Mouse (Mus musculus) embryonic facial prominence, embryonic 15.5 days (tissue): ENCODE data around the gene Coq6. TPM values are rescaled to one million over a fixed set of nuclear protein-coding genes. Genes with fewer than 3 reads are reported as not detected.
A peak's percentile ranks its signal among the peaks of the same experiment; 100 is the strongest.
"Not testable (repeated sequence)": the region's sequence is repeated elsewhere in the genome, so short reads cannot be mapped to it uniquely, and the experiment has no call there.

ENCODE experiments used
- ATAC-seq: fragments of 200-750 bp; cut with Nextera tagmentation; 2 replicates; pipeline ENCODE4 v1.8.0; 2017; ENCODE audit warnings: low read depth, moderate TSS enrichment; ENCODE audit not compliant: insufficient number of reproducible peaks, low FRiP score, low TSS enrichment
- H3K27ac ChIP-seq: fragments of 300-500 bp; sonication (generic); replicated peaks from 2 replicates; pipeline ENCODE4 v1.5.1; 2015; ENCODE audit warnings: mild to moderate bottlenecking, inconsistent platforms
- H3K27me3 ChIP-seq: fragments of 300-500 bp; sonication (generic); 2 replicates; pipeline ENCODE4 v1.6.1; 2015; ENCODE audit warnings: inconsistent platforms
- H3K36me3 ChIP-seq: fragments of 300-500 bp; sonication (generic); 2 replicates; pipeline ENCODE4 v1.6.1; 2015; ENCODE audit warnings: mild to moderate bottlenecking, inconsistent platforms
- H3K4me1 ChIP-seq: fragments of 300-500 bp; sonication (generic); 2 replicates; pipeline ENCODE4 v1.6.1; 2015; ENCODE audit warnings: inconsistent platforms
- H3K4me2 ChIP-seq: fragments of 300-500 bp; sonication (generic); replicated peaks from 2 replicates; pipeline ENCODE4 v1.6.1; 2015; ENCODE audit warnings: mild to moderate bottlenecking, inconsistent platforms
- H3K4me3 ChIP-seq: fragments of 300-500 bp; sonication (generic); replicated peaks from 2 replicates; pipeline ENCODE4 v1.5.1; 2015; ENCODE audit warnings: mild to moderate bottlenecking, inconsistent platforms
- H3K9ac ChIP-seq: fragments of 300-500 bp; sonication (generic); 2 replicates; pipeline ENCODE4 v1.6.1; 2015; ENCODE audit warnings: inconsistent platforms
- H3K9me3 ChIP-seq: fragments of 300-500 bp; sonication (generic); replicated peaks from 2 replicates; pipeline ENCODE4 v1.6.1; 2016; ENCODE audit warnings: inconsistent platforms
- WGBS: fragments of 180-500 bp; shearing (Covaris S2); methylation state at CpG from one replicate; pipeline ENCODE4 v1.1.7; 2015; 5-methylcytosine and 5-hydroxymethylcytosine counted together
- polyA plus RNA-seq: library from polyadenylated mRNA; unstranded; fragments of >200 nt; fragmentation: Nextera tagmentation; extraction: Ambion mirVana; gene quantifications from 2 replicates; pipeline ENCODE4 v1.2.1, GENCODE M21; 2015

The Coq6 gene
- 41.4 and 42.6 TPM in 2 replicates for polyA plus RNA-seq

DNA sequence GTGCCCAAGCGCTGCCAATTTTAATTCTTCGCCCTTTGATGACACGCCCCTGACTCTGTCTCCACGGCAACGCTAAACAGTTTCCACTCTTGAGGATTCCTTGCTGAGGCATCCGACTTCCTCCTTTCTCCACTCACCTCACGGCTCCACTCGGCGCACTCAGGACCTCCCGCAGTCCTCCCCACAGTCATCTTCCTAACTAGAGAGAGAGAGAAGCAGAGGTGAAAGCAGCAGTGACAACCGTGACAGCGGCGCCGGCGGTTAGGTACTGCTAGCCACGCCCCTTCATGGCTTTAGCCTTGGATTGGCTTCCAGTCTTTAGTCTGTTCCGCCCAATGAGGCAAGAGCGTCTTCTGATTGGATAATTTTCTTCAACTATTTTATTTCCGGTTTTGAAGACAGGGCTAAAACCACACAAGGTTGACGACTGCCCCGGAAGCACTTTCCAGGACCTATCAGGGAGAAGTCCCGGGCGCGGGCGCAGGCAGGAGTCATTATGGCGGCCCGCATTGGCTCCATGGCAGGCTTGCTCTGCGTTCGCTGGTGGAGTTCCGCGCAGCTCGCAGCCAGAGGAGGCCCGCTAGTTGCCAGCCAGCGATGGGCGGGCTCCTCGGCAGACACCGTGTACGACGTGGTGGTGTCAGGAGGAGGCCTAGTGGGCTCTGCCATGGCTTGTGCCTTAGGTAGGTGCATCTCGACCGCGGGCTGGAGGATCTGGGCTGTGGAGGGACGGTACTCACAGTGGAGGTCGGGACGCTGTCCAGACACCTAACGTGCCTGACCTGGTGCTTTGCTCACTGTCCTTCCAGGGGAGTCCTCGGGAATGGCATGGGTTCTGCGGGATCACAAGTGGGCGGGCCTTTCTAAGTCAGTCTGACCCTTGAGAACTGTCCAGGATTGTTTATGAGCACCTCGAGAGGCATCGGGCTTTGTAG is at the start of gene Coq6, which contains the start of gene Fam161b:
Gene Coq6, plus strand, starts transcription at position 103 of the 935 bp plus-strand sequence.
Gene Fam161b, minus strand, starts transcription at position 279 of the 935 bp plus-strand sequence.
- Histone ChIP-seq H3K27me3 (no peaks in the 10 kb centered on the region), H3K27ac (peak within 1 kb of the TSS; percentile 63), H3K4me3 (peak within 1 kb of the TSS; percentile 100), H3K9ac (peak within 1 kb of the TSS; percentile 85), H3K4me2 (peak within 1 kb of the TSS; percentile 78), H3K4me1 (peaks cover 13% of the 10 kb centered on the region), H3K36me3 (peaks cover 6% of the 10 kb centered on the region), H3K9me3 (no peaks in the 10 kb centered on the region)
- WGBS: under 1% methylated on average over 51 of the region's 51 CpGs
- ATAC-seq: peak; percentile 97

DNA sequence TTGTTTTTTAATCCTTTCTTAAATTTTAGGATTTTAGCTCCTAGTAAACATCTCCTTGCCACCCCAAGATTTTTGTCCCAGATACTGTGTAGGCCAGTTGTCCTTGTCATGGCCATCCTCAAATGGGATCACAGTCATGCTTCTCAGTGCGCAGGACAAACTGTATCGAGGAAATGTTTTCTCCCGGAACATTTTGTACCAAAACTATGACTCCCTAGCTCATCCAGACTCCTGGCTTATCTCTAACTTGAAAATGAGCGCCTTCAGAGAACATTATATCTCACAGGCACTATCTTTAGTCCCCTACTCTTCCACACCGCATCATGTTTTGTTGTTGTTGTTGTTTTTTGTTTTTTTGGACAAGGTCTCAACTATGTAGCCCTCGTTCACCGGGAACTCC is 45.5 kb upstream of the Coq6 start:
- Histone ChIP-seq H3K36me3 (no peaks in the 10 kb centered on the region), H3K4me3 (peak overlapping the region; percentile 99), H3K27ac (peak overlapping the region; percentile 98), H3K27me3 (no peaks in the 10 kb centered on the region), H3K4me2 (peak overlapping the region; percentile 68), H3K4me1 (peaks cover 19% of the 10 kb centered on the region), H3K9me3 (no peaks in the 10 kb centered on the region), H3K9ac (peak overlapping the region; percentile 91; the same call in 1 of the 2 replicates)
- 30% methylated on average over 7 of the region's 7 CpGs for WGBS
- no peak for ATAC-seq

DNA sequence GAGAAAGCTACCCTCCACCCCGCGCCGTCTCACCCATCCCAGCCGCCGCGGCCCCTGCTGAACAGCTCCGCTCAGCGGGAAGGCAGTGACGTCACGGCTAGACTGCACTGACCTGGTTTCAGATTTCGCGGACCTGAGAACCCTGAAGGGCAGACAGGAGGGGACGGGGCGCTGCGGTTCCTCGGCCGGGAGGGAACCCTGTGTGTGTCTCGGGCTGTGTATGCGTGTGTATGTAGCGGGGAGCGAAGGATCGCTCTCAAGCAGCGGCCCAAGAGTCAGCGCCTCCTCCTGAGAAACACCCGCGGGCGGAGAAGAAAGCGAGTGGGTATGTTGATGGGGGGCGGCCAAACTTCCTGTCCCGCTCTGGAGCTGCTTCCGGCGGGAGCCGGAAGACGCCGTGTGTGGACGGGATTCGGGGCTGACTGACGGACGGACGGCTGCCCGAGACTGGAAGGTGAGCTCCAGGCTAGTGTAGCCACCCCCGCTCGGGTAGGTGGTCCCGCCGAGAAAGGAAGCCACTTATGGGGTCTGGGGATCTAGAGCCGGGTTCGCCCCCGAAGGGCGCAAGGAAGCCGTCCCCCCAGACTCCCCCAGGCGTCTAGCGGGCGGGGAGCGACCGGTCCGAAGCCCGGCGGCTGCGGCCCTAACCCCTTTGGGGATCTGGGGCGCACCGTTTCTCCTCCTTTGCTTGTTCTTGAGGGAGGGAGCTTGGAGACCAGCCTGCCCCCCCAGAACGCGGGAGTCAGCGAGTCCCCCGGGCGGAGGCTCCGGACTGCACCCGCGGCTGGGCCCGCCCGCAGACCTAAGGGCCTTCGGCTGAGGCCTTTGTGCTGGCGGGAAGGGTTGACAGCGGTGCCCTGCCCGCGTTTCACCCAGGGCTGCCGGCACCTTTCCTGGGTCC is 44.5 kb upstream of the Coq6 start, which contains the start of gene Zfp410:
Gene Zfp410, plus strand, starts transcription at position 132 of the 901 bp plus-strand sequence.
- H3K27ac ChIP-seq: peak within 1 kb of the TSS; percentile 98
- peak; percentile 95 for ATAC-seq
- H3K4me3 ChIP-seq: peak within 1 kb of the TSS; percentile 99
- under 1% methylated on average over 76 of the region's 77 CpGs for WGBS
- peak within 1 kb of the TSS; percentile 91 for H3K9ac ChIP-seq
- H3K36me3 ChIP-seq: no peaks in the 10 kb centered on the region
- no peaks in the 10 kb centered on the region for H3K9me3 ChIP-seq
- H3K27me3 ChIP-seq: no peaks in the 10 kb centered on the region
- H3K4me2 ChIP-seq: peak within 1 kb of the TSS; percentile 68
- H3K4me1 ChIP-seq: peaks cover 19% of the 10 kb centered on the region

DNA sequence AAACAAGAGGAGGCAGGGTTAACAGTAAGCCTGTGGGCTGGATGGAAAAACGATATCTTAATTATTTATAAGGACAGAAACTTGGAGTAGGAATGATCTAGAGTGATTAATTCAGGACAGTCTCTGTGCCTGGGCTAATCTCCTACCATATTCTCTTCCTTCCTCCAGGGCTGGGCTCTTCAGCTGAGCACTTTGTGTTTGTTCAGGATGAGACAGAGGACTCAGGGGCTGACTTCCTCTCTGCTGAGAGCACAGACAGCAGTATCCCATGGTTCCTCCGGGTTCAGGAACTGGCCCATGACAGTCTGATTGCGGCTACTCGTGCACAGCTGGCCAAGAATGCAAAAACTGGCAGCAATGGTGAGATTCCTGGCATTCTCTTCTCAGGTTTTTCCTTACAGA is 34.3 kb upstream of the Coq6 start:
- H3K9ac ChIP-seq: no peak overlapping the region
- no peaks in the 10 kb centered on the region for H3K9me3 ChIP-seq
- H3K36me3 ChIP-seq: peaks cover 51% of the 10 kb centered on the region
- no peak overlapping the region for H3K4me2 ChIP-seq
- no peak overlapping the region for H3K4me3 ChIP-seq
- no peak overlapping the region for H3K27ac ChIP-seq
- 70% methylated on average over 4 of the region's 4 CpGs for WGBS
- no peak for ATAC-seq
- no peaks in the 10 kb centered on the region for H3K4me1 ChIP-seq
- H3K27me3 ChIP-seq: no peaks in the 10 kb centered on the region

DNA sequence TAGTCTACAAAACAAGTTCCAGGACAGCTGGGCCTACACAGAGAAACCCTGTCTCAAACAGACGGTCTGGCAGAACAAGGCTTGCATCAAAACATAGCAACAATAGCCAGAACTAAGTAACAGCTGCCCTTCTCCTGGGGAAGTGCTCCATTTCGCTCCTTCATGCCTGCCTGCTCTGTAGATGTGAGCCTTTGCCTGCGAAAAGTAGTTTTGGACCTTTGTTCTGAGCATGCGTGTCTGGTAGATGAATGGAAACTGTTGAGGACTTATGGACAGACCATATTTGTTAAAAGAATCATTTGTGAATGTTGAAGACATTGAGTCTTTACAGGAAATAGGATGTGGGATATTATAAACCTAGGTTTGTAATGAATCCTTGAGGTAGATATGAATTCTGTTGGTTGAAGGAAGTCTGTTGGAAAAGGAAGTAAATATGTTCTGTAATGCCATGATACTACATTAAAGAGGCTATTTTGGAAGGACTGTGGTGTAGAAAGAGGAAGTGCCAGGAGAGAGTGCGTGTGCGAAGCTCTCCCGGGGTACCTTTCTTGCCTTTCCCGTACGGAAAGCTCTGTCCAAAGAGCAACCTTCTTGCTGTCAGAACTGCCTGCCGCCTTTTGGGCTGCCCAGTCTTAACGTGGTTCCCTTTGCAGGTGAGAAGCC is 24.4 kb upstream of the Coq6 start:
- H3K36me3 ChIP-seq: peaks cover 81% of the 10 kb centered on the region
- no peak overlapping the region for H3K9ac ChIP-seq
- no peak overlapping the region for H3K27ac ChIP-seq
- 88% methylated on average over 11 of the region's 11 CpGs for WGBS
- no peaks in the 10 kb centered on the region for H3K4me1 ChIP-seq
- H3K4me2 ChIP-seq: no peak overlapping the region
- H3K9me3 ChIP-seq: no peaks in the 10 kb centered on the region
- no peak for ATAC-seq
- H3K27me3 ChIP-seq: no peaks in the 10 kb centered on the region
- no peak overlapping the region for H3K4me3 ChIP-seq

DNA sequence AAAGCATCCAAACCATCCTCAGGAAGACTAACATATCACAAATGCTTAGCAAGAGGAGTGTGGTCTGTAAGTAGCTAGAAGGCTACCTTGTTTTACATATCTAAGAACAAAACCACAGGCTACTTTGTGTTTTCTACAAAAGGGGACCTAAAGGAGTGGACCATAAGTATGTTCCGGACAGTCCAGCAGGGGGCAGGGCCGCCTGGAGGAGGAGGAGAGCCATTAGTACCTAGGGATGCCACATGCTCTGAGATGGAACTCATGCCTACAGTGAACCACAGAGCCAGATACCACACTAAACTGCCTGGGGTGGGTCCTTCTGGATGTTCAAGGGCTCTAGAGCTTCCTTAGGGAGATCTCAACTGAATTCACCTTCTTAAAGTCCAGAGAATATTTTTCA is 14.3 kb upstream of the Coq6 start:
- peaks cover 35% of the 10 kb centered on the region for H3K36me3 ChIP-seq
- ATAC-seq: no peak
- H3K4me3 ChIP-seq: no peak overlapping the region
- no peaks in the 10 kb centered on the region for H3K27me3 ChIP-seq
- H3K9ac ChIP-seq: no peak overlapping the region
- no peak overlapping the region for H3K4me2 ChIP-seq
- no peaks in the 10 kb centered on the region for H3K9me3 ChIP-seq
- 0 out of 2 replicates have a peak, but pooled peaks cover 4% of the 10 kb centered on the region for H3K4me1 ChIP-seq
- no peak overlapping the region for H3K27ac ChIP-seq
- WGBS: 52% methylated on average over 2 of the region's 2 CpGs

DNA sequence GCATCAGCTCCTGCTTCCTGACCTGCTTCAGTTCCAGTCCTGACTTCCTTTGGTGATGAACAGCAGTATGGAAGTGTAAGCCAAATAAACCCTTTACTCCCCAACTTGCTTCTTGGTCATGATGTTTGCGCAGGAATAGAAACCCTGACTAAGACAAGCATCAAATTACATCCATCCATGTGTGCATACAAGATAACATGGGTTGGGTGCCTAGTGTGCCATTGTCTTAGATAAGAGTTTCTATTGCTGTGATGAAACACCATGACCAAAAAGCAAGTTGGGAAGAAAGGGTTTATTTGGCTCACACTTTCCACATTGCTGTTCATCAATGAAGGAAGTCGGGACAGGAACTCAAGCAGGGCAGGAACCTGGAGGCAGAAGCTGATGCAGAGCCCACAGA is 2.8 kb upstream of the Coq6 start:
- 84% methylated on average over 2 of the region's 2 CpGs for WGBS
- H3K9ac ChIP-seq, H3K4me2 ChIP-seq, ATAC-seq, H3K4me3 ChIP-seq, H3K27ac ChIP-seq, H3K27me3 ChIP-seq, H3K9me3 ChIP-seq: not testable (repeated sequence)
- peaks cover 13% of the 10 kb centered on the region for H3K4me1 ChIP-seq
- peaks cover 12% of the 10 kb centered on the region; the same call in 1 of the 2 replicates for H3K36me3 ChIP-seq

DNA sequence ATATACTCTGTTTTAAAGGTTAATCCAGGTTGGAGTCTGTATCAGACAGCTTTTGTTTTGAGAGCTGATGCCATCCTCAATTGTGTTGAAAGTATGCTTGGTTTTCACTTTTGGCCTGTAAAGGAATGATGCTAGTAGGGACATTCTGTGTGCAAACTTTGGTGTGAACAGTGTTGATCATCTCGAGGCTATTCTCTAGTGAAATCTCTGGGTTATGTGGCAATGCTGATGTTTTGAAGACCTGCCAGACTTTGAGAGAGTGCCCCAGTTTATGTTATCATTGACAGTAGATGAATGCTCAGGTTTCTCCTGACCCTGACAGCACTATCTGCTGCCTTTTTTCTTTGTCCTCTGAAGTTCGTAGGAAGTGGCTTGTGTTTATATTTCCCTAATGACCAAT is 1.4 kb downstream of the Coq6 start:
- WGBS: 72% methylated on average over 2 of the region's 2 CpGs
- no peak for ATAC-seq
- H3K4me3 ChIP-seq: peak overlapping the region; percentile 100
- H3K27ac ChIP-seq: no peak overlapping the region
- H3K36me3 ChIP-seq: peaks cover 10% of the 10 kb centered on the region
- H3K4me1 ChIP-seq: peaks cover 13% of the 10 kb centered on the region
- no peaks in the 10 kb centered on the region for H3K27me3 ChIP-seq
- H3K9ac ChIP-seq: no peak overlapping the region
- H3K4me2 ChIP-seq: peak overlapping the region; percentile 78
- H3K9me3 ChIP-seq: no peaks in the 10 kb centered on the region

DNA sequence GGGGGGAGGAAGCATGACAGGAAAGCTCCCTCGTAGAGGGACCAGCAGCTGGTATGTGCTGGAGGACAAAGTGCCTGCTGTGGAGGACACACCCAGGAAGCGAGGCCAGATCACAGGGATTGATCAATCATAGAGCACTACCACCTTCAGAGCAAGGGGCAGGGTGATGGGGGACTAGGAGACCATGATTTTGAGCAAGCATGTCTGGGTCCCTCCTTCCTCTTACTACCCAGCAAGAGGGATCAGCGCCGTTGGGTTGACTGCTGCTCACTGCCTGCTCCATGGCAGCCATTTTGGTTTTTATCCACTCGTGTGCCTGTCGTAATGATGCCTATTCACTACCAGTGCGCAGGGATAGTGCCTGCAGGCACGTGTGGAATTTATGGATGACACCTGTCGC is 2.8 kb downstream of the Coq6 start:
- H3K36me3 ChIP-seq: peaks cover 25% of the 10 kb centered on the region
- no peak overlapping the region for H3K4me2 ChIP-seq
- H3K9ac ChIP-seq: no peak overlapping the region
- WGBS: 82% methylated on average over 9 of the region's 9 CpGs
- no peak overlapping the region for H3K4me3 ChIP-seq
- no peaks in the 10 kb centered on the region for H3K27me3 ChIP-seq
- H3K27ac ChIP-seq: no peak overlapping the region
- peaks cover 13% of the 10 kb centered on the region for H3K4me1 ChIP-seq
- H3K9me3 ChIP-seq: no peaks in the 10 kb centered on the region
- ATAC-seq: no peak

DNA sequence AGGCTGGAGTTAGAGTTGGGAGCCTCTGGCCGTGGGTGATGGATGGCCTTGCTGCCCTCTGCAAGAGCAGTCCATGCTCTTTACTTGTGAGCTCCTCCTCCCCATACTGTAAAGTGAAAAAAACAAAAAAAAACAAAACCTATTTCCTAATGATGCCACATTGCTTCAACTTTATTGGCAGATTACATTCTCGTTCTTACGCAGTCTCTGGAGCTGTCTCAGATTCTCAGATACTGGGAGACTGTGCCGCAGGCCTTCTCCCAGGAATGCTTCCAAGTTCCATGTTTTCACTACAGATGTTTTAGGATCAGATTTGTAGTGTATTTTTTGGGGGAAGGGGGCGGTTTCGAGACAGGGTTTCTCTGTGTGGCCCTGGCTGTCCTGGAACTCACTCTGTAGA is 3.7 kb downstream of the Coq6 start:
- no peak for ATAC-seq
- 91% methylated on average over 6 of the region's 6 CpGs for WGBS

More for the DNA sequence above, 3.7 kb downstream of the Coq6 start:
- H3K4me3 ChIP-seq: no peak overlapping the region
- peaks cover 13% of the 10 kb centered on the region for H3K4me1 ChIP-seq
- peaks cover 32% of the 10 kb centered on the region for H3K36me3 ChIP-seq
- no peak overlapping the region for H3K9ac ChIP-seq
- H3K9me3 ChIP-seq: no peaks in the 10 kb centered on the region
- H3K4me2 ChIP-seq: no peak overlapping the region
- no peaks in the 10 kb centered on the region for H3K27me3 ChIP-seq
- H3K27ac ChIP-seq: no peak overlapping the region
